Mouse (Mus musculus) CH12.LX (cell line): ENCODE results near the gene Spata13.

Source experiments
- CHD2 ChIP-seq: IDR thresholded peaks from 2 replicates; pipeline ENCODE4 v1.6.1; 2011; ENCODE audit warnings: low read length, improper control_type of control experiment
- CTCF ChIP-seq, 2 experiments: IDR thresholded peaks in 1 of 2; conservative IDR thresholded peaks in 1 of 2; 2 replicates each; pipeline ENCODE4 v1.5.1; 2011 to 2012; ENCODE audit warnings: low read depth in 2 of 2, low read length in 2 of 2, improper control_type of control experiment in 1 of 2, inconsistent platforms in 1 of 2, mild to moderate bottlenecking in 1 of 2, moderate library complexity in 1 of 2
- GABPA ChIP-seq: IDR thresholded peaks from 2 replicates; pipeline ENCODE4 v1.6.1; 2012; ENCODE audit warnings: low read depth, low read length, improper control_type of control experiment, inconsistent platforms; ENCODE audit not compliant: insufficient replicate concordance
- IRF4 ChIP-seq: IDR thresholded peaks from 2 replicates; pipeline ENCODE4 v1.6.1; 2014; ENCODE audit warnings: low read depth, mild to moderate bottlenecking, inconsistent platforms, low read length, improper control_type of control experiment
- KAT2A ChIP-seq: IDR thresholded peaks from 2 replicates; pipeline ENCODE4 v1.6.1; 2012; ENCODE audit warnings: low read length, improper control_type of control experiment, inconsistent platforms; ENCODE audit not compliant: insufficient replicate concordance
- MAFK ChIP-seq: IDR thresholded peaks from 2 replicates; pipeline ENCODE4 v1.6.1; 2011; ENCODE audit warnings: low read length, improper control_type of control experiment; ENCODE audit not compliant: insufficient replicate concordance
- POLR2A ChIP-seq: IDR thresholded peaks from 2 replicates; pipeline ENCODE4 v1.6.1; 2011; ENCODE audit warnings: low read depth, mild to moderate bottlenecking, improper control_type of control experiment, low read length
- POLR2AphosphoS2 ChIP-seq: IDR thresholded peaks from 2 replicates; pipeline ENCODE4 v1.6.1; 2011; ENCODE audit warnings: low read depth, low read length, improper control_type of control experiment
- USF1 ChIP-seq: IDR thresholded peaks from 2 replicates; pipeline ENCODE4 v1.6.1; 2014; ENCODE audit warnings: low read depth, mild to moderate bottlenecking, inconsistent platforms, low read length, improper control_type of control experiment

DNA sequence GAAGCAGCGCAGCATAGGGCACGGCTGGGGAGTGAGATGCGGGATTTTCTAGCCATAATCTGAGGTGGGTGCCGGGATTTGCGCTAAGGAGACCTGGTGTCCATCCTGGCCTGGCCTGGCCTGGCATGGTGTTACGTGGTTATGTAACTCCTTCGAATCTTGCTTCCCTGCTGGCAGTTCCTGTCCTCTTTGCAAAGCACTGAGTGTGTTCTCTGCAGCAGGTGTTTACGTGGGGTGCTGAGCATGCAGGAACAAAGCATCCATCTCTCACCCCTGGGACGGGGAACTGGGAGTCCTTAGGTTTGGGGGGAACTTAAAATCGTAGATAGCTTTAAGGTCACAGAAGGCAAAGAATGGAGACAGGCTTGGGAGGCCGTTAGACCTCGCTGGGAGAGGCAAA lies 105.8 kb downstream of the Spata13 start:
- TF ChIP-seq GABPA = no peak
- TF ChIP-seq IRF4 = no peak
- TF ChIP-seq CTCF (conservative IDR thresholded peaks at IDR 0.05 in 1 of 2, IDR thresholded peaks at IDR 0.05 in 1 of 2; ENCODE audit: low read depth in 2 of 2, low read length in 2 of 2) = no peak
- no peak for TF ChIP-seq MAFK
- no peak for TF ChIP-seq KAT2A
- no peak for TF ChIP-seq POLR2AphosphoS2
- TF ChIP-seq USF1 = no peak
- TF ChIP-seq POLR2A = no peak
- TF ChIP-seq CHD2 = no peak
